Mouse (Mus musculus) heart, postnatal 0 days (tissue): Measurements from ENCODE around the gene Casz1. TPM values are rescaled to one million over a fixed set of nuclear protein-coding genes. Genes with fewer than 3 reads are reported as not detected.
A peak's percentile ranks its signal among the peaks of the same experiment; 100 is the strongest.

Source experiments
- ATAC-seq: fragments of 200-750 bp; cut with Nextera tagmentation; 2 replicates; pipeline ENCODE4 v1.8.0; 2017; ENCODE audit warnings: low read depth, moderate number of reproducible peaks, moderate library complexity; ENCODE audit not compliant: insufficient read depth
- DNase-seq: peaks from one replicate; pipeline ENCODE4 v3.0.0-alpha.2; 2016; ENCODE audit warnings: low spot score
- H3K27ac ChIP-seq: fragments of 300-500 bp; sonication (generic); 2 replicates; pipeline ENCODE4 v1.5.1; 2014; ENCODE audit warnings: low read depth, mild to moderate bottlenecking
- H3K27me3 ChIP-seq: fragments of 300-500 bp; sonication (generic); 2 replicates; pipeline ENCODE4 v1.6.1; 2014; ENCODE audit warnings: low read length, mixed read lengths; ENCODE audit not compliant: control insufficient read depth, insufficient read depth
- H3K36me3 ChIP-seq: fragments of 300-500 bp; sonication (generic); replicated peaks from 2 replicates; pipeline ENCODE4 v1.6.1; 2014; ENCODE audit warnings: low read length, mixed read lengths; ENCODE audit not compliant: control insufficient read depth, insufficient read depth
- H3K4me1 ChIP-seq: fragments of 300-500 bp; sonication (generic); 2 replicates; pipeline ENCODE4 v1.6.1; 2014; ENCODE audit warnings: antibody characterized with exemption; ENCODE audit not compliant: control insufficient read depth, insufficient read depth
- H3K4me2 ChIP-seq: fragments of 300-500 bp; sonication (generic); 2 replicates; pipeline ENCODE4 v1.6.1; 2014; ENCODE audit warnings: low read depth, mild to moderate bottlenecking, low read length, moderate library complexity
- H3K4me3 ChIP-seq: fragments of 300-500 bp; sonication (generic); 2 replicates; pipeline ENCODE4 v1.5.1; 2014; ENCODE audit warnings: low read depth, low read length
- H3K9ac ChIP-seq: fragments of 300-500 bp; sonication (generic); replicated peaks from 2 replicates; pipeline ENCODE4 v1.6.1; 2014; ENCODE audit warnings: low read depth, low read length, mixed read lengths
- H3K9me3 ChIP-seq: fragments of 300-500 bp; sonication (generic); replicated peaks from 2 replicates; pipeline ENCODE4 v1.6.1; 2016; ENCODE audit warnings: low read length; ENCODE audit not compliant: control insufficient read depth
- CTCF ChIP-seq: IDR thresholded peaks from 2 replicates; pipeline ENCODE4 v1.5.1; 2016; ENCODE audit warnings: antibody characterized with exemption, control low read depth, low read depth
- EP300 ChIP-seq: IDR thresholded peaks from 2 replicates; pipeline ENCODE4 v1.6.1; 2016; ENCODE audit warnings: antibody characterized with exemption, low read depth
- WGBS: fragments of 180-500 bp; shearing (Covaris S2); extraction: QIAGEN DNeasy Blood & Tissue Kit; methylation state at CpG from one replicate; pipeline ENCODE4 v1.1.7; 2014; 5-methylcytosine and 5-hydroxymethylcytosine counted together
- polyA plus RNA-seq: library from polyadenylated mRNA; unstranded; fragments of >200 nt; fragmentation: Nextera tagmentation; extraction: Ambion mirVana; gene quantifications from 2 replicates; pipeline ENCODE4 v1.2.1, GENCODE M21; 2015
- total RNA-seq: library from RNA; depleted of rRNA; stranded (reverse); fragments of >200 nt; gene quantifications from 2 replicates; pipeline ENCODE4 v1.2.3, GENCODE M21; 2014; ENCODE audit warnings: low replicate concordance

Gene Casz1
- total and polyA plus RNA-seq, 2 experiments from 2014 or later, result 16.4 to 42.6 TPM

DNA sequence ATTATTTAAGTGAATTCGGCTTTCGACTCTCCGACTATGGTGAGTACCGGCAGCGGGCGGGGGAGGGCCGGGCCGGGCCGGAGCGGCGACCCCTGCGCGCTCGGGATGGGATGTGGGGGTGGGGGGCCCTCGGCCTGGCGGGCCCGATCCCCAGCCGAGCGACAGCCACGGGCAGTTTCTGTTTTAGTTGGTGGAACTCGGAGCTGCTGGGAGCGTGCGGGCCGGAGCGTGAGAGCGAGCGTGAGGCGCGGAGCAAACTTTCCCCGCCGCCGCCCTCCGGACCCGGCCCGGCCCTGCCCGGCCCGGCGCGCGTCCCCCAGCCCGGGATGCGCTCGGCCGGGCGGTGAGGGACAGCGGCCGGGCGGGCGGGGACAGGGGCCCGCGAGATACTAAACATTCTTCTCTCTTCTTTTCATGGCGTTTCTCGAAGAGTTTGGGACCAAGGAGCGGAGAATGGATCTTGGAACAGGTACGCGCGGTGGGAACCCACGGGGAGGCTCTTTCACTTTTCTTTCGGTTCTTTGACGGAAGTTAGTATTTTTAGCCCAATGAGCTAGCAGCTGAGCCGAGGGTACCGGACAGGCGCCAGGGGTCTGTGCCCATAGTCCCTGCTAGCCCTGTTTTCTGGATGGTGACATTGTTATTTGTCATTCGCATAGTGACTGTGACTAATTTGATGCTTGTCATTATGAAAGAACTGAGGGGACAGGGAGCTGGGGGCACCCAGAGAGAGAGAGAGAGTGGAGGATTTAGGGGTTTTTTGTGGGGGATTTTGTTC, 97.2 kb downstream of the Casz1 start:
- Histone ChIP-seq H3K4me2 (peak overlapping the region; percentile 94), H3K27me3 (no peaks in the 10 kb centered on the region), H3K4me3 (peak overlapping the region; percentile 86), H3K9ac (peak overlapping the region; percentile 82), H3K27ac (peak overlapping the region; percentile 91), H3K36me3 (no peaks in the 10 kb centered on the region; the same call in 1 of the 2 replicates), H3K4me1 (peaks cover 26% of the 10 kb centered on the region), H3K9me3 (no peaks in the 10 kb centered on the region)
- DNase-seq, result no peak
- 1% methylated on average over 64 of the region's 64 CpGs for WGBS
- ATAC-seq, result no peak
- TF ChIP-seq CTCF (no peak), EP300 (no peak)

DNA sequence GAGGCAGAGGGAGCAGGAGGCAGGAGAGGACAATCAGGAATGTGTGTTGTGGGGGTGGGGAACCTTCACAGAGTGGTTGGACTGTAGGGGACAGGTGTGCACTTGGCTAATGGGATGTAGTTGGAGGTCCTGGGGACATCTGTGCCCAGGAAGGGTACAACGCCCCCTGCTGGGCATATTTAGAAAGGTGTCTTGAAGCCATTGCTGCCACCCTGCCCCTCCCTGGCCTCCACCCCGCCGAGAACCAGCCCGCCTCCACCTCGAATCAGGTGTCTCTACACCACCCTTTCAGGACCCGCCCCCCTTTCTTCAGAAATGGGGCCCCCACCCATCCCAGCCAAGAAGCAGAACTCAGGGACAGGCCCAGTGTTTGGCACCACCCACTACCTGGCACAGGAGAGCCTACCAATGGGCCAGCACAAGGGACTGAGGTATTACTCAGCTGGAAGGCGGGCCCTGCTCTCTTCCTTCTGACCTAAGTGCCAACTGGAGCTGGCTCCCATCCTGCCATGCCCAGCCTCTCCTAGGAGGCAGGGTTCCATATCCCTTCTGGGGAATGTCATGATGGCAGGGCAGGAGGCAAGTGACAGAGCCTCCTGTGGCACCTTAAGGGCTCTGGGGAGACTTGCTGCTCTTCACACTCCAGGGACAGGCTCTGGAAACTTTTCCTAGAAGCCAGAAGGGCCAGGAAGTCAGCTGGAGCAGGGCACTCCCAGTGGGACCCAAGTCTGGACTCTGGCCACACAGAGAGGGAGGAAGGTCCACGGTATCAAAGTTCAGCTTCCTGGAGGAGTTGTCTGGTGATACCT, 98.9 kb downstream of the Casz1 start:
- 0 out of 2 replicates have a peak overlapping the region, but pooled peaks have one; percentile 0 for H3K4me2 ChIP-seq
- no peak overlapping the region for H3K9ac ChIP-seq
- no peaks in the 10 kb centered on the region; the same call in 1 of the 2 replicates for H3K36me3 ChIP-seq
- no peak overlapping the region for H3K27ac ChIP-seq
- H3K4me1 ChIP-seq, result peaks cover 41% of the 10 kb centered on the region
- DNase-seq, result no peak
- no peaks in the 10 kb centered on the region for H3K9me3 ChIP-seq
- TF ChIP-seq CTCF, result peak; percentile 55
- no peak for TF ChIP-seq EP300
- WGBS, result 24% methylated on average over 7 of the region's 8 CpGs
- H3K4me3 ChIP-seq, result no peak overlapping the region
- ATAC-seq, result no peak
- no peaks in the 10 kb centered on the region for H3K27me3 ChIP-seq

DNA sequence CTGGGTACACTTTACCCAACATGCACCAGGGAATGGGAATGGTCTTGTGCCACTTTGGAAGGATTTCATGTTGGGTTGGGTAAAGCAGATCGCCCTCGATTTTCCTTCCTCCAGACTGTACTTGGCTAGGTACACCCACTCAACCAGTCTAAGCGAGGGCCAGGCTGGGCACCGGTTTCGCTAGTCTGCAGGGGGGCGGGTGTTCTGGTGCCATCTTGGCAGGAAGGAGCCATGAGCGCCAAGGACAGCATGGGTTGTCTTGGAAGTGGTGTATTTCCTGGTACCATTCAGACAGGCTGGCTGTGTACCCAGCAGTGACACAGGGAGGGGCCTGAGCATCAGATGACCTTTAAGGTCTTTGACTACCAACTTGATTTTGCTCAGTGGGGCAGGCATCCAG, 101.1 kb downstream of the Casz1 start:
- Histone ChIP-seq H3K36me3 (no peaks in the 10 kb centered on the region; the same call in 1 of the 2 replicates), H3K9me3 (no peaks in the 10 kb centered on the region), H3K4me2 (no peak overlapping the region), H3K4me3 (no peak overlapping the region), H3K27ac (no peak overlapping the region), H3K27me3 (no peaks in the 10 kb centered on the region), H3K9ac (no peak overlapping the region), H3K4me1 (peaks cover 59% of the 10 kb centered on the region)
- DNase-seq, result no peak
- TF ChIP-seq EP300 (no peak), CTCF (no peak)
- no peak for ATAC-seq
- WGBS, result 88% methylated on average over 7 of the region's 7 CpGs

DNA sequence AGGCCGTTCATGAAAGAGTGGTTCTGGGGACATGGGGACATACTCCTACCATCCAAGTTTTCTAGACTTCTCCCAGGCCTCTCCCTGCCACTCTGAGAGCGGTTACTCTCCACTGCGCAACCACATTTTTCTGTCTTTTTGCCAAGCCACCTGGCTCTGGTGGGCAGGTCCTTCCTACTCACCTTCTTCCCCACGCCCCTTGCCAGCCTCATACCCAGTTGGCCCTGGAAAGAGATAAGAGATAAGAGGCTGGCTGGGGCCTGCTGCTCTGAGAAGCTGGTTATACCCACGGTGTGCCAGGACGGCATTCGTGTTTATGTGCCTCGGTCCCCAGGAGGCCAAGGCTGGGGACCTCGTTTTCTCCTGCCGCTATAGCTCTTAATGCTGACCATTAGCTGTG, 102.6 kb downstream of the Casz1 start:
- no peak overlapping the region for H3K4me3 ChIP-seq
- TF ChIP-seq CTCF (no peak), EP300 (no peak)
- no peak overlapping the region for H3K4me2 ChIP-seq
- no peaks in the 10 kb centered on the region for H3K27me3 ChIP-seq
- no peaks in the 10 kb centered on the region for H3K9me3 ChIP-seq
- no peak for DNase-seq
- ATAC-seq, result no peak
- no peaks in the 10 kb centered on the region; the same call in 1 of the 2 replicates for H3K36me3 ChIP-seq
- H3K27ac ChIP-seq, result peak overlapping the region; percentile 86; the same call in 1 of the 2 replicates
- H3K4me1 ChIP-seq, result peaks cover 67% of the 10 kb centered on the region
- no peak overlapping the region for H3K9ac ChIP-seq
- 58% methylated on average over 10 of the region's 10 CpGs for WGBS

DNA sequence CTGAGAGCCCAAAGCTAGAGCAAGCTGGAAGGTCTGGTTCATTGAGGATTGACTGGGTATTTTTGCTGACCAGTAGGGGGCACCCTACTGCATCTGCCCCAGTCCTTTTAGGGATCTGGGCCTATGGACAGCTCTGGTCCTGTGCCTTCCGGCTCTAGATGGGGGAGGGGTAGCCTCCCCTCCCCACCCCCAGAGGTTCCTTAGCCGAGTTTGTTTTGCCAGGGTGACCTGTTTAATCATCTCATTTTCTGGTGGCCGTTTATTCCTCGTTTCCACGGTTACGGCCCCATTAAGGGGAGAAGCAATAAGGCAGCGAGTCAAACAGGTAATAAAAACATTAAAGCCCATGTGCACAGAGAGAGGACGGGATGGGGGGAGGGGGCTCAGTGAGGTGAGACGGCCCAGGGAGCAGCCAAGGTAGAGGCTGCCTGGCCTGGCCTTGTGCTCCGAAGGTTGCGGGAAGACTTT, 104.0 kb downstream of the Casz1 start:
- Histone ChIP-seq H3K9me3 (no peaks in the 10 kb centered on the region), H3K4me1 (peaks cover 66% of the 10 kb centered on the region), H3K4me3 (no peak overlapping the region), H3K27ac (peak overlapping the region; percentile 86), H3K9ac (no peak overlapping the region), H3K4me2 (no peak overlapping the region), H3K36me3 (no peaks in the 10 kb centered on the region; the same call in 1 of the 2 replicates), H3K27me3 (no peaks in the 10 kb centered on the region)
- WGBS, result 74% methylated on average over 11 of the region's 11 CpGs
- TF ChIP-seq CTCF, result peak; percentile 49
- TF ChIP-seq EP300, result no peak
- ATAC-seq (no peak), DNase-seq (no peak)
